Mouse (Mus musculus) adrenal gland, adult 2 months (tissue): ENCODE data around the gene Klkb1. TPM values are rescaled to one million over a fixed set of nuclear protein-coding genes. Genes with fewer than 3 reads are reported as not detected.

ENCODE experiments used
- DNase-seq: peaks from one replicate; pipeline ENCODE4 v3.0.0; 2021
- polyA plus RNA-seq: library from polyadenylated mRNA; depleted of rRNA; stranded (reverse); fragments of >200 nt; gene quantifications from 2 replicates; pipeline ENCODE4 v1.2.3, GENCODE M21; 2012; rRNA removed
- total RNA-seq, 2 experiments: library from RNA; stranded (reverse); gene quantifications; 2 replicates each; pipeline ENCODE4 v1.2.3; 2021

The Klkb1 gene
- total and polyA plus RNA-seq, 3 experiments, result 0.04 to 0.14 TPM; not detected in 1

GRCm38 (mm10) chr8:45268485-45268884 is 26.2 kb downstream of the Klkb1 start:
- DNase-seq, result no peak

GRCm38 (mm10) chr8:45267611-45268391 is 26.9 kb downstream of the Klkb1 start:
- DNase-seq, result peak; percentile 38

- DNase-seq, result no peak
These were observed 27.7 kb downstream of the Klkb1 start for GRCm38 (mm10) chr8:45266993-45267392.

- no peak for DNase-seq
These were observed 29.7 kb downstream of the Klkb1 start for GRCm38 (mm10) chr8:45264918-45265317.

- no peak for DNase-seq
These were observed 31.8 kb downstream of the Klkb1 start for GRCm38 (mm10) chr8:45262851-45263250.

GRCm38 (mm10) chr8:45261920-45262319 is 32.7 kb downstream of the Klkb1 start, which contains the start of gene F11:
F11 (minus strand) TSS chr8:45262031.
- DNase-seq, result no peak

GRCm38 (mm10) chr8:45258421-45258820 is 36.2 kb downstream of the Klkb1 start:
- no peak for DNase-seq

GRCm38 (mm10) chr8:45255040-45255439 is 39.6 kb downstream of the Klkb1 start:
- DNase-seq, result no peak

GRCm38 (mm10) chr8:45254194-45254842 is 40.3 kb downstream of the Klkb1 start:
- DNase-seq, result no peak

GRCm38 (mm10) chr8:45253586-45253985 is 41.1 kb downstream of the Klkb1 start:
- no peak for DNase-seq

- no peak for DNase-seq
These were observed 41.5 kb downstream of the Klkb1 start for GRCm38 (mm10) chr8:45253111-45253510.

GRCm38 (mm10) chr8:45246307-45246706 is 48.4 kb downstream of the Klkb1 start:
- no peak for DNase-seq

- no peak for DNase-seq
These were observed 55.3 kb downstream of the Klkb1 start for GRCm38 (mm10) chr8:45239363-45239762.

GRCm38 (mm10) chr8:45238282-45238681 is 56.4 kb downstream of the Klkb1 start:
- DNase-seq, result peak; percentile 9

GRCm38 (mm10) chr8:45236164-45236912 is 58.3 kb downstream of the Klkb1 start:
- peak; percentile 34 for DNase-seq

GRCm38 (mm10) chr8:45235228-45235627 is 59.4 kb downstream of the Klkb1 start:
- no peak for DNase-seq

GRCm38 (mm10) chr8:45233256-45233655 is 61.4 kb downstream of the Klkb1 start:
- DNase-seq, result no peak

Other genes starting within 250 kb of the Klkb1 start
- gene Mtnr1a, start 225.7 kb downstream of the Klkb1 start, total RNA-seq, result not detected
- not detected in 2 replicates for gene Mtnr1a, start 225.7 kb downstream of the Klkb1 start, polyA plus RNA-seq
- gene F11, start 32.8 kb downstream of the Klkb1 start, total RNA-seq, result not detected
- gene F11, start 32.8 kb downstream of the Klkb1 start, polyA plus RNA-seq, result not detected in 2 replicates
- under 1 TPM in 1 of 2 experiments, not detected in 1; 0.29 TPM for gene Gm45753, start 13.6 kb upstream of the Klkb1 start, total RNA-seq
- not detected in 2 replicates for gene Gm45753, start 13.6 kb upstream of the Klkb1 start, polyA plus RNA-seq
- gene Cyp4v3, start 38.4 kb upstream of the Klkb1 start, total RNA-seq, result 10 to 100 TPM; 21.2 to 26.3 TPM
- gene Cyp4v3, start 38.4 kb upstream of the Klkb1 start, polyA plus RNA-seq, result 3.3 and 4.0 TPM in 2 replicates
- 10 to 100 TPM in 1 of 2 experiments, 1 to 10 TPM in 1; 8.6 to 12.8 TPM for gene Fam149a, start 87.4 kb upstream of the Klkb1 start, total RNA-seq
- gene Fam149a, start 87.4 kb upstream of the Klkb1 start, polyA plus RNA-seq, result 5.3 TPM in 2 replicates
- 1 to 10 TPM; 5.9 to 6.9 TPM for gene Tlr3, start 116.2 kb upstream of the Klkb1 start, total RNA-seq
- 6.2 and 8.9 TPM in 2 replicates for gene Tlr3, start 116.2 kb upstream of the Klkb1 start, polyA plus RNA-seq
- gene Sorbs2, start 212.9 kb upstream of the Klkb1 start, total RNA-seq, result 100 to 1,000 TPM; 131 to 138 TPM
- 61.1 and 73.9 TPM in 2 replicates for gene Sorbs2, start 212.9 kb upstream of the Klkb1 start, polyA plus RNA-seq